Mouse (Mus musculus) inflammation-experienced regulatory T-cells, adult 6 months (primary cell): Measurements from ENCODE around the gene Trappc5. TPM values are rescaled to one million over a fixed set of nuclear protein-coding genes. Genes with fewer than 3 reads are reported as not detected.

Source experiments
- polyA plus RNA-seq, 3 experiments: library from polyadenylated mRNA; unstranded; fragments of 100-300 nt; shearing (Covaris generic); gene quantifications; one replicate each; pipeline ENCODE4 v1.2.1; 2017

The Trappc5 gene
- polyA plus RNA-seq, 3 experiments from 2014 or later, result 19.6 to 27.0 (median 23.3) TPM

Other genes starting within 250 kb of the Trappc5 start
- gene Pex11g, start 208.6 kb upstream of the Trappc5 start, polyA plus RNA-seq, result 10 to 100 TPM in 2 of 3 experiments, 1 to 10 TPM in 1; 9.0 to 20.4 (median 16.7) TPM
- gene Tex45, start 205.4 kb upstream of the Trappc5 start, polyA plus RNA-seq, result not detected
- gene Zfp358, start 183.2 kb upstream of the Trappc5 start, polyA plus RNA-seq, result under 1 TPM in 2 of 3 experiments, not detected in 1; 0.60 to 0.86 TPM
- gene Mcoln1, start 175.8 kb upstream of the Trappc5 start, polyA plus RNA-seq, result 10 to 100 TPM; 15.3 to 26.3 (median 24.0) TPM
- 10 to 100 TPM; 20.6 to 32.6 (median 27.7) TPM for gene Pnpla6, start 160.9 kb upstream of the Trappc5 start, polyA plus RNA-seq
- under 1 TPM in 1 of 3 experiments, not detected in 2; 0.74 TPM for gene C330021F23Rik, start 108.3 kb upstream of the Trappc5 start, polyA plus RNA-seq
- gene Camsap3, start 89.0 kb upstream of the Trappc5 start, polyA plus RNA-seq, result not detected
- 10 to 100 TPM; 58.7 to 87.4 (median 83.2) TPM for gene Xab2, start 55.0 kb upstream of the Trappc5 start, polyA plus RNA-seq
- gene Pet100, start 54.8 kb upstream of the Trappc5 start, polyA plus RNA-seq, result 100 to 1,000 TPM; 122 to 150 (median 138) TPM
- not detected for gene Pcp2, start 50.8 kb upstream of the Trappc5 start, polyA plus RNA-seq
- gene Stxbp2, start 45.3 kb upstream of the Trappc5 start, polyA plus RNA-seq, result 100 to 1,000 TPM; 180 to 262 (median 191) TPM
- not detected for gene Retn, start 20.5 kb upstream of the Trappc5 start, polyA plus RNA-seq
- gene Mcemp1, start 10.5 kb upstream of the Trappc5 start, polyA plus RNA-seq, result under 1 TPM in 1 of 3 experiments, not detected in 2; 0.48 TPM
- not detected for gene Fcor, start 3.9 kb upstream of the Trappc5 start, polyA plus RNA-seq
- 1 to 10 TPM in 2 of 3 experiments, under 1 TPM in 1; 0.85 to 1.9 (median 1.9) TPM for gene Fcer2a, start 17.9 kb downstream of the Trappc5 start, polyA plus RNA-seq
- gene Clec4g, start 44.4 kb downstream of the Trappc5 start, polyA plus RNA-seq, result not detected
- 1 to 10 TPM in 2 of 3 experiments, not detected in 1; 1.1 to 2.6 TPM for gene Cd209a, start 72.7 kb downstream of the Trappc5 start, polyA plus RNA-seq
- gene Cd209e, start 178.0 kb downstream of the Trappc5 start, polyA plus RNA-seq, result not detected
- gene Cd209d, start 202.3 kb downstream of the Trappc5 start, polyA plus RNA-seq, result under 1 TPM in 1 of 3 experiments, not detected in 2; 0.55 TPM